Mouse (Mus musculus): ENCODE measurements around the gene Pde7b.

The Pde7b gene

GRCm38 (mm10) chr10:20653299-20653698 is 71.6 kb downstream of the Pde7b start:
- DNase-seq (ENCODE audit: low spot score), result no peak

DNA sequence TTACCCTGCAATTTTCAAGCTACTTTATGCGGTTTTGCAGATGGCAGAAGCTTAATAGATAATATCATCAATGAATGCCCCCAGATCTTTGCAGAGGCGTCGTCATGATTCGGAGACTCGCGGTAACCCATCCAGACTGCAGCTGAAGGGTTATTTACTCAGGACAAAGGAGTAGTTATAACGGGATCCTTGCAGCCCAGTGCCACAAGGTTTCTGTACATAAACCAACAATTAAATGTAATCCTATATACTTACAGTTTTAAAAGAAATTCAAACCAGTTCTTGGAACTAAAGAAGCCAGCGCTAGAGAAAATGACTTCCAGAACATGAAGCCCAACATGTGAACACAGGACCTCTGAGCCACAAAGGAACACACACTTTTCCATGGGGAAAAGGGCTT is 88.5 kb downstream of the Pde7b start:
- no peak for DNase-seq (ENCODE audit: low spot score)

DNA sequence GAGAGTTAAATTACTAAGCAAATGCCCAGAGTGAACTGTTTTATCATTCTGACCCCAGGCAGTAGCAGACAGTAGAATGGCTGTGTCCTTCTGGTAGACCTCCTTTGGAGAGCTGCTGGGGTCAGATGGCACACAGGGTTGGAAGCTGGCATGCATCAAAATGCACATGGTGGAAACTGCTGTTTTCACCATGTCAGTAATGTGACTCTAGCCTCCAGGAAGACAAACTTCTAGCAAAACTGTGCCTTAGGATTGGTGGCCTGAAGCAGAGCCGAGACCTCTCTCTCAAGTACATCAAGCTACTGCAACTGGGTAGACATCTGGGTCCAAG is 91.8 kb downstream of the Pde7b start:
- no peak for DNase-seq (ENCODE audit: low spot score)

- no peak for DNase-seq (ENCODE audit: low spot score)
Observed at GRCm38 (mm10) chr10:20632256-20633084, 92.4 kb downstream of the Pde7b start.

DNA sequence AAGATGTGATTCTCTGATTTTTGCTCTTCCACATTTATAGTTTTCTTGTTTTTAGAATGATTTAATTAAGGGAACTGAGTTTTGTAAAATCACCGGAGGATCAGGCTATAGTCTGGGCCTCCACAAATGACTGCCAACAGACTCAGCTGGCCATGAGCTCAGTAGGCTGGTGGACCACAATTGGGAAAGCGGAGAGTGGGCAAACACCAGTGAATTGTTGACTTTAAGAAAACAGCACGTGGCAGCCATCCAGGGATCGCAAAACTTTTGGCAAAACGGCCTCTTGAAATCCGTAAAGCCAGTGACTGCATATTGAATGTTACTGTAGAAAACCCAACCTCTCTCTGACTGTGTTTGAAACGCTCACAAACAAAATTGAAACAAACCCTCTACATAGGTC is 94.8 kb downstream of the Pde7b start:
- DNase-seq (ENCODE audit: low spot score), result peak; percentile 20

DNA sequence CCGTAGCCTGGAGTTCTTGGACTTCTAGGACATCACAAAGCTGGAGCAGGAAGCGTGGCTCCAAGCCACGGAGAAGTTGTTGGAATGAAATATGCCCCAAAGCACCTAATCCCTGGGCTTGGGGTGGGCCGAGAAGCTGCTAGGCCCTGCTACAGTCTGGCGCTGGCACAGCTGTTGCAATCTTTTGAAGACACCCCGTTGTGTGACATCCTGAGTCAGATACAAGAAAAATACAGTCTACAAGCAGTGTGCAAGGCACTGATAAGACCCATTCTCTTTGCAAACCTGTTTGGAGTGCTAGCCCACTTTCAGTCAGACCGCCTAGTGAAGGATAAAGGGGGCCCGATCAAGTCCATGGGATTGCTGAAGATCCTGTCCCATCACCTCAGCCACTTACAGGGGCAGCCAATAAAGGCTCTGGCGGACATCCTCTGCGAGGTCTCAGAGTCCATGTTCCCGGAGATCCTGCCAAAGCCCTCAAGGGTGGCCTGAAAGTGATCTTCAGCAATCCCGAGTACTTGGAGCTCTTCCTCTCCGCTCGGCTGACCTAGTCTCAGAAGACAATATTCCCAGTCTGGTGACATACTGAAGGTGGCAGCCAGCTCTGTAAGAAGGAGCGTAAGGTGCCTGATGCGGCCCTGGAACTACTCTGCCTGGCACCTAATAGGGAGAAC is 99.0 kb downstream of the Pde7b start:
- no peak for DNase-seq (ENCODE audit: low spot score)

DNA sequence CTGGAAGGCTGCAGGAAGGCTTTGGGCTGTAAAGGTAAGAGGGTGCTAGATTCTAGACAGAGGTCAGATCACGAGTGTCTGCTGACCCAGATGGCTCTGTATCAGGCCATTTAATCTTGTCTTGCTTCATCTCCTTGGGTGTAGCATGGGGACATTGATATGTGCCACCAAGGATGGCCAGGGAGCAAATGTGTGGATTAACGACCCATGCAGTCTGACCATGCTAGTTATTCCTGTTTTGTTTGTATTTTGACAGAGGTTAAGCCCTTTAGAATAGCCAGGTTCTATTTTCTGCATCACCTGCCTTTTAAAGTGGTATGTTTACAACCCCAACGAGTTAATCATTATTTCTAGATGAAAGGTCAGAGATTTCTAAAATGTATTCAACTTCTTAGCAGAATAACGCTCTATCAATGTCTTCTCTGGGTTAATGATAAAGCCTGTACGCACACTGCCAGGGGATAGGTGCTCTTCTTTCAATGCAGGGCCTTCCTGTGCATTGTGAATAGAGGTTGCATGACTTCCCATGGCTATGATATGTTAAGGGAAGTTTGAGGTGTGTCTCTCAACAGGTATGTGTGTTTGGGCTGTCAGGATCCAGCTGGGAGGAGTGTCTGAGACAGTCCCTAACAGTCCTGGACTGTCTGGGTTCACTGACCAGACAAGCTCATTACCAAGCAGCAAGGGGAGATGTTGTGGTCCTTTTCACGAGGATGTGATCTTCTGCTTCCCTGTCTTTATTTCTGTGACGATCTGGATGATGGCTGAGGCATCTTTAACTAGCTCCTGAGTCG is 103.0 kb downstream of the Pde7b start:
- no peak for DNase-seq (ENCODE audit: low spot score)

- no peak for DNase-seq (ENCODE audit: low spot score)
Observed at GRCm38 (mm10) chr10:20606007-20606406, 118.9 kb downstream of the Pde7b start.

- DNase-seq (ENCODE audit: low spot score), result no peak
Observed at GRCm38 (mm10) chr10:20595107-20595810, 129.6 kb downstream of the Pde7b start.

DNA sequence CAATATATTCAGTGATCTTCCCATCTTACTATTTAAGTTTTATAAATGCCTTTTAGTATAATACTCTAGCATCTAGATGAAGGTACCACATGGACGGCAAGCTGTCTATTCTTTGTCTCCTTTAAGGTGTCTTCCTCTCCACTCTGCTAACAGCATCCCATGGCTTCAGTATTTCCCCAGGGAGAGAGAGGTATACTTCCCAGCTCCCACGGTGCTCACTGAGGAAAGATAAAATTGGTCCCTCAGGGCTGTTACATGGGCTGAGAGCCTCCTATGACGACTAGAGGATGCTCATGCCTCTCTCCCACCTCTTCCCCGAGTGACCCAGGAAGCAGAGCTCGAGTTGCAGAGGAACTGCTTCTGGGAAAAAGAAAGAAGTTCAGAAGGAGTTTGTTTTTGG is 130.9 kb downstream of the Pde7b start:
- no peak for DNase-seq (ENCODE audit: low spot score)

DNA sequence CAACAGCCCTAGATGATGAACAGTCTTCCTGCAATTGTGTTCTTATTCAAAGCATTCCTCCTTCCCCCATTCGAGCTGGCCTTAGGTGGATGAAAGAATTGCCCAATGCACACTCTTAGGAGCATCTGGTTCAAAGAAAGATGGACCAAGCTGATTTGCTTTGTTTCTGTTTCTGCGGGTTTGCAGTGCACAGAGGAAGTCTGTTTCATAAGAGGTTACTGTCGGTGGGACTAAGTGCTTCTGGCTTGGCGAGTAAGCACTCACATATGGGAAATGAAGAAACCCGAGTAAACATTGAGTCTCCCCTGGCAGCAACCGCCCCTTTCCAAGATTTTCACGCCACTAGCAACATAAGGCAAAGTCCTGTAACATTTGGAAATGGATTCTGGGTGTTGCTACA is 134.8 kb downstream of the Pde7b start:
- no peak for DNase-seq (ENCODE audit: low spot score)

DNA sequence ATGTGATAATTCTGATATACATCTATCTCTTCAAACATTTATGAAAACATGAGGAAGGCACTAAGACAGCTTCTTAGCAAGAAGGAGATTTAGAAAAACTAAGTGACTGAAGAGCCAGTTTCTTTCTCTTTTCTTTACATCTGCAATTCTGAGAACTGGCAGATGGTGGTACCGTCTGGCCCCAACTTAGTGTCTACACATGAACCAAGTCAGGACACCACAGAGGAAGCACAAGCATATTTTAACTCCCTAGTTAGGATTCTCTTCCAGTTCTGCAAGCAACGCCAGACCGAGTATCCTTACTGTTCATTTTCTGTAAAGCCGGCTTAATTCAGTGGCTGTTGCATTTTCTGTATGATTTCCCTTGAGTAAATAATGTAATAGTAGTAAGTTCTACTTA is 138.9 kb downstream of the Pde7b start:
- DNase-seq (ENCODE audit: low spot score), result no peak

- no peak for DNase-seq (ENCODE audit: low spot score)
Observed at GRCm38 (mm10) chr10:20575002-20575401, 149.9 kb downstream of the Pde7b start.

GRCm38 (mm10) chr10:20574414-20574813 is 150.5 kb downstream of the Pde7b start:
- no peak for DNase-seq (ENCODE audit: low spot score)

- peak; percentile 21 for DNase-seq (ENCODE audit: low spot score)
Observed at GRCm38 (mm10) chr10:20571521-20571920, 153.4 kb downstream of the Pde7b start.

- no peak for DNase-seq (ENCODE audit: low spot score)
Observed at GRCm38 (mm10) chr10:20568630-20569029, 156.2 kb downstream of the Pde7b start.

- no peak for DNase-seq (ENCODE audit: low spot score)
Observed at GRCm38 (mm10) chr10:20567684-20568236, 157.1 kb downstream of the Pde7b start.

DNA sequence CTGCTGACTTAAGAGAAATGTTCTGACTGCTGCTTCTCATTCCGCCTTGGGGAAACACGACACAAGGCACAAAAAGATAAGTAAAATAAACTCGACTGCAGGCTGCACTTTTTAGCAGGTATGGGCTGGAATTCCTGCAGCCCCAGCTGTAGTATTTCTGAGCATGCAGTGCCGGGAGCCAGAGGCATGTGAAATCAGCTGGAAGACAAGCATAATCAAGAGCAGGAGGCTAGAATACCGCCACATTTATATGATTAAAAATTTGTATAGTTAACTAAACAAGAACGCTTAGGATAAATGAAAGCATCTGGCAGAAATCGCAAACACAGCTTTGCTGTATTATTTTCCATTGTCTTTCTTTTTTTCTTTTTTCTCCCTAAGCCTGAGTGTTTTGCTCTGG is 168.4 kb downstream of the Pde7b start:
- no peak for DNase-seq (ENCODE audit: low spot score)

GRCm38 (mm10) chr10:20551341-20551740 is 173.5 kb downstream of the Pde7b start:
- no peak for DNase-seq (ENCODE audit: low spot score)

DNA sequence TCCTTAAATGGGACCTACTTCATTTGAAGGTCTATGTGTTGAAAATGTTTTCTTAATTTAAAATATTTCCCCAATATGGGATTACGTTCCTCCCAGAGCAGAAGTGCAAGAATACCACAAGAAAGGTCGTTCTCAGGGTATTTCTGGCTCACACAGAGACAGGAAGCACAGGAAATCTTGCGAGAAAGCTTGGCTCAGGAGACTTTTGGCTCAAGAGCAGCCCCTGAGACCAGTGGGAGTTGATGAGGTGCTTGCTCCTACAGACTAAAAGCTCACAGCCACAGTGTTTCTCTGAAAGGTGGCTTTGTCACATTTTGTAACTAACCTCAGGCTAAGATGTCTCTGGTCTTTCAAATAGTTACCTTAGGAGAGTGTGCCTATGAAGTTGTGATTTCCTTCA is 174.1 kb downstream of the Pde7b start:
- no peak for DNase-seq (ENCODE audit: low spot score)

- DNase-seq (ENCODE audit: low spot score), result no peak
Observed at GRCm38 (mm10) chr10:20550161-20550560, 174.7 kb downstream of the Pde7b start.

All from urinary bladder, postnatal 14 days (tissue).